Mouse (Mus musculus) C2C12 (cell line): Measurements from ENCODE around the gene Rrbp1.

ENCODE experiments used
- CTCF ChIP-seq: IDR thresholded peaks from one replicate; pipeline ENCODE4 v1.5.1; 2011; ENCODE audit not compliant: control insufficient read depth, insufficient read depth, insufficient read length
- MAX ChIP-seq: IDR thresholded peaks from one replicate; pipeline ENCODE4 v1.6.1; 2011; ENCODE audit warnings: mild to moderate bottlenecking, control low read depth

GRCm38 (mm10) chr2:143900821-143901351, 110.2 kb downstream of the Rrbp1 start:
- TF ChIP-seq CTCF (no peak), MAX (no peak)
